Mouse (Mus musculus): Measurements from ENCODE around the gene Tifab. TPM values are rescaled to one million over a fixed set of nuclear protein-coding genes. Genes with fewer than 3 reads are reported as not detected.
A peak's percentile ranks its signal among the peaks of the same experiment; 100 is the strongest.
"Not testable (repeated sequence)": the region's sequence is repeated elsewhere in the genome, so short reads cannot be mapped to it uniquely, and the experiment has no call there.

Gene Tifab
- under 1 TPM; 0.21 to 0.36 TPM for total RNA-seq (2021)
- long read RNA-seq, experiment 1 = 0 reads
- long read RNA-seq, experiment 2 = 0 reads

DNA sequence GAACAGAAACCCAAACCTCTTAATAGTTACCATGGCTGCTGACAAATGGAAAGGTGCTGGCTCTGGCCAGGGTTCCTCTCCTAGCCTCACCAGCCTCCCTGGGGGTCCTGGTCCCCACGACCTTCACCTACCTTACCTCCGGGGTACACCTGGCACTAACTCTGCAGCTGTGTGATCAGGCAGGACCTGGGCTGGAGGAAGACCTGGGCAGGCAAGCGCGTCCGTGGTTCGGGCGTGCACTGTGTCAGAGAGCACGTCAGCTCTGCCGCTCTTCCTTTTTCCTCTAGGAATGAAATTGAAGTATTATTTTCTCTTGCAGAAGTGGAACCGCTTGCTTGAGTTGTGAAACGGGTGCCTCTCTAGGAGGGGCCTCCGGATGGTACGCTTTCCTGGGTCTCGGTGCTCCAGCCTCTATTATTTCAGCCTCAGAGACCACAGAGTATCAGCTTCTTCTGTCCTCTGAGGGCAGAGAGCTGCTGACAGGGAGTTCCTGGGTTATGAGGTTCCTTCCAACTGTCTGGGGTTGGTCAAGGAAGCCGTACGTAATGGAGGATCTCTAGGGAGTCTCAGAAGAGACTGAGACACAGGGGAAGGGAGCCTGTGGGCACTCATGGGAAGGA lies at the start of gene Tifab:
TSS of gene Tifab (minus strand) at position 470 of the 620 bp plus-strand sequence.
- no peak for DNase-seq

DNA sequence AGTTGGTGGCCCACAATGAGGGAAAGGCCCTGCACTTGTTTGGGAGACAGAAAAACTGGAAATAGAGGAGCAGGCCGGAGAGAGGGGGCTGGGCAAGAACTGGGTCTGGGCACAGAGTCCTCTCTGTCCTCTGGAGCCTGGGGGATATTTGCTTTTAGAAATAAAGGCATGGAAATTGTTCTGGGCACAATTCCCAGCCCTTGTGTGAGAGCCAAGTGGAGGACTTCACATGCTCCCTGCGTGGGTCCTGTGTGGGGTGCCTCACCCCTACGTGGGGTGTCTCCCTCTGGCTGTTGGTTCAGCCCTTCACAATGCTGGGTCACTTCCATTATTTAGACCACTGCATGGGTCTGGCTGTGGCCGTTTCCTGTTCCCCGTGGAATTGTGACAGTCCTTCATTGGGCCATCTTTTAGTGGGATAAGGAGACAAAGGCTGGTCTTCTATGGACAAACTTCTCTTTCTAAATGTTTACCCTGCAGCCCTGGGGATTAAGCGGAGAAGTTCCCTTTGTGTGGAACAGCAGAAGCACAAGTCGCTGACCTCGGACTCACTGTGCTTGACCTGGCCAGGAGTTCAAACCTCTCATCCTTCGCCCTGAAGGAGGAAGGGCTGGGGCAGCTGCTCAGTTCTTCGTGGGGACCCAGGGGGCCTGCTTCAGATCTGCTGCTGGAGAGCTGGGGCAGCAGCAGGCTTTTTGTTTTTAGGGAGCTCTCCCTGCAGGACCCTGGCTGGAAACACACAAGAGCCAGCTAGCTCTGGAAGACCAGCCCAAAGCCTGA lies 47.7 kb upstream of the Tifab start:
- no peak for DNase-seq

DNA sequence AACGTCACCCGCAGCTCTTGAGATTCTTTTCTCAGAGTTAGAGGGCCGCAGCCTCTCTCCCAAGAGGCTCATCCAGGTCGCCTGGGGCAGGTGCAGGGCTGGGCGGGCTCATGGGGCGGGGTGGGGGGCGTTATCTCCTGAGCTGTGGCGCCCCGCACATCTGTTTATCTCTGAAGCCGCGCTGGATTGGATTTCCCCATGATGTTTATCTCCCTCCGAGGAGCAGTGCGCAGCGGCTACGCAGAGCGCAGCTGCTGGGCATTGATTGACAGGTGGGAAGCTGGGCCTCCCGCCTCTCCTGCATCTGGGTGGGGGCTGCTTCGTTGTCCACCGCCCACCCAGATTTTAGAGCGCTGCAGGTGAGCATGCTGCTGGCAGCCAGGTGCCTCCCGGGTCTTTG lies 44.9 kb upstream of the Tifab start:
- no peak for DNase-seq

DNA sequence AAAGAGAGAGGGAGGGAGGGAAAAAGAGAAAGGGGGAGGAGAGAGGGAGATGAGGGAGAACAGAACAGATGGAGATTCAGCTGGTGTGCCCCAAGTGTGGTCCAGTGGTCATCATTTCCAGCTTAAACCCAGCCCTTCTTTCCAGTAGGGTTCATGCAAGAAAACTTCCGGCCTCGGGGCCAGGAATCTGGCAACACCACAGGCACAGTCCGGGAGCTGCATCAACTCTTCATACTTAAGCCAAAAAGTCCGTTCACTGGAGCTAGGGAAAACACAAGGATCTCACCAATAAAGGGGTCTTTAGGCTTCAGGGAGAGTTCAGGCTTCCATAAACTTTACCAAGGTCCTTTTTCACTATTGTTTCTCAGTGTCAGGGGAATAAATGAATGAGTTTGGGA lies 44.2 kb upstream of the Tifab start:
- no peak for DNase-seq

DNA sequence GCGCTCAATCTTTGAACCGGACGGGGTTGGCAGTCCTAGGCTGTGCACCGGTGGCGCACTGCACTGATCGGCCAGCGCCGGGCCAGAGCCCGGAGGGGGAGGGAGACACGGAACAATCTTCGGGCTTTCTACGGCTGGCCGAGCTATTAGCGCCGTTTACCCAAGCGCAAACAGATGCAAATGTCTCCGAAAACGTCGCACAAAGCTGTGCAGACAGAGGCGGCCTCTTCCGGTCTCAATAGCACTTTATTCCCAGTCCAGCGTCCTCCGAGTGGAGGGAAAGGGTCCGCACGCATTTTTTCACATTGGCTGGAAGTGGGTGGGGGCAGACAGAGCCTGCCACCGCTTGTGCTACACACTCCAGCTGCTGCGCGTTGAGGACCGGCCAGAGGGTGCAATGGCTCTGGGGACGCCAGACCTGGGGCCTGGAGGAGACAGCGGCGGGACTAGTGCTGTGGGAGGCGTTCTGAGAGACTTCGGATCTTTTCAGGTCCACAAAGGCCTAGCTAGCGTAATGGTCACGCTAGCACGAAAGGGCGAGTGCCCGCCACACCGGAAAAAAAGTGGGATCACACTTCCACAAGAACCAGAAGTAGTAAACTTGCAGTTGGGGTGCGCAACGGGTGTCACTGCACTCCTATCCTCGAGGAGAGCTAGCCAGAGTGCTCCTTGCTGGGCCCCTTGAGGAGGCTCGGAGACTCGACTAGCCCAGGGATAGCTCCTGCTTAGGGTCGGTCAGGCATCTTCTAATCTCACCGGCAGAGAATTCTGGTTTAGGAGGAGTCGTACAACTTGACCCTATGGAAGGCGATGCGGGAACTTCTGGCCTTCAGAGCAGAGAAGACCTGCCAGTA lies 43.5 kb upstream of the Tifab start:
- no peak for DNase-seq

DNA sequence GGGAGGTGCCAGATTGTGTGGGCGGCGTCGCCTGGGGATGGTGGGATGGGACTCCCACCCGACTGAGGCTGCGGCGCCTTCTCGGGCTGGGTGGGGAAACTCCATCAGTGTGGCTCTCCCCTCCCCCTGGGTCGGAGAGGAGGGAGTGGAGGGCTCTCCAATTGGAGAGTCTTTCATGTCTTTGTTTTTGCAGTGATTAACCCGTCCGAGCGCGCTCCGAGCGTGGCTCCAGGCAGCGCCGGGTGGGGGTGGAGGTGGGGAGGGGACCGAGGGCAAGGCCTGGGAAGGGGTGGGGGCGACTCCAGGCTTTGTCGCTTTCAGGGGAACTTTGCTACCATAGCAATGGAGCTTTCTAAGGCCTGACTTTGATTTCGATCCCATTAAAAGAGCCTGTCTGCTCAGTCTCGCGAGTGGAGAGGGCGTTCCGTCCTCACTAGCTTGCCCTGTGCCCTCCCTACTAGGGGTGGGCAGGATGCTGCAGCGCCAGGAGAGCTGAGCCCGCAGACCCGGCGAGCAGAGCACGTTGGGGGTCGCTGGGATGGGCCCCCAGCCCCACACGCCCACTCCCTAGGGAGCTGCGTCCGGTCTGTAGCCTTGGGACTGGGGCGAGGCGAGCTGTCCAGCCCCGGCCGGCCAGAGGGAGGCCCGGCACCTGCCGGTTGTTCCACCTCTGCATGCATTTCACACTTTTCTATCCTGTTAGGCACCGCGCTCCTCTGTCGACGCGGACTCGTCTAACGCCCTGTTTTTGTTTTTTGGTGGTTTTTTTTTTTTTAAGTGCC lies 42.6 kb upstream of the Tifab start:
- no peak for DNase-seq

DNA sequence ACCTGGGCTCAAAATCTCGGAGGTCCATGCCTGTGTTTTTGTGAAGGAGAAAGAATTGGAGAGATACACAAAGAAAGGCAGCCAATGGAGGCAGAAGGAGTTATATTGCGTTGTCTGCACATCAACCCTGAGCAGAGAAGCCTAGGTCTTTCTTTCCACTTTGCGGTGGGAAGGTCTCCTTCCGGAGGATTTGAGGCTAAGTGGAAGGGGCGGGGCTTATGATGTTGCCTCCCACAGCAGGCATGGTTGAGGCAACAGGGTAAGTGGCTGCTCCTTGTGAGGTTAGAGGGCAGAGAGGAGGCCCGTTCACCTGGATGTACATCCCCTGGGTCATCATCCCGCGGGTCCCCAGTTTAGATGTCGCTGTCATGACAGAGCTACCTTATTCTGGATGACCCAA lies 40.6 kb upstream of the Tifab start:
- DNase-seq = no peak

DNA sequence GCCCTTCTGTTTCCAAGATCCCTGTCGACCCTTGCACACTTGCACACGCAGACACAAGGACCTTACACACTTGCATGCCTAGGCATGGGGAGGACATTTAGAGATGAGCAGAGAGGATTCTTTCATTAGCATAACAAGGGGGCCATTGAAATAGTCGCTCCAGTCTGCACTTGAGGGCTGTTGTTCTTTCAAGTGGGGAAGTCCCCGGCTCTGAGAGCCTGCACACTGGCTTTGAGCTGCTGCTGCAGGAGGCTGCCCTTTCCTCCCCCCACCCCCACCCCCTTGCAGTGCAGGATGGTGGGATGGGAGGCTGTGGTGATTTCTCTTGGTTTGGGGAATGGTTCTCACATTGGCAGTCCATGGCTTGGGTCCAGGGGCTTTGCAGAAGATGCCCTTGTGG lies 37.4 kb upstream of the Tifab start:
- DNase-seq = no peak

DNA sequence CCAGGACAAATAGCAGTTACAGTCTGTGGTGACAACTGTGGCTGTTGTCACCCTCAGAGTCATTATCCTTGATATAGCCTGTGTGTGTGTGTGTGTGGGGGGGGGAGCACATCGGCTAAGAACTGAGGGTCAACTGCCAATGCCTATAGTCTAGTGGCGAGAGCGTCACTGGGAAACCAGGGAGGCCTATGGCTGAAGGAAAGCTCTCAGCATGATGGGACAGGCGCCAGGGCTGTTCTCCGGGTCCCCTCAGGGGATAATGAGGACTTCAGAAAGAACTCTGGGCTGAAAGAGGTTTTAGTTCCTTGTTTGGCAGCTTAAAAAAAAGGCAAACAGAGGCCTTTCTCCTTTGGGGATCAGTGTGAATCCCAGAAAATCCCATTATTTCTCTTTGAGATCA lies 35.9 kb upstream of the Tifab start:
- DNase-seq = no peak

DNA sequence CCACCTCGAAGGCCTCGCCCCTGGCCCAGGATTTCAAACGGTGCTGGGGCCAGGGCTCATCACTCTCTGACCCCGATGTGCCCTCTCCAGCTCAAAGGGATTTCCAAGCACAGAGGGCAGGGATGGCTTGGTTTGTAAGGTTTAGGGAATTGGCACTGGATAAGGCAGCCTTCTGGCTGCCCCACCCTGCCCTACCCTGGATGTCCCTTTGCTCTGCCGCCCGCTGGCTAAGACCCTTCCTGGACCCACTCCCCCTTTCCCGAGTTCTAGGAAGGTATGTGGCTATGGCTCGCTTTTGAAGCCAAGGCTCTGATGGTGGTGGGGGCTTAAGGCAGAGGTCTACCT lies 30.4 kb upstream of the Tifab start:
- DNase-seq = no peak

DNA sequence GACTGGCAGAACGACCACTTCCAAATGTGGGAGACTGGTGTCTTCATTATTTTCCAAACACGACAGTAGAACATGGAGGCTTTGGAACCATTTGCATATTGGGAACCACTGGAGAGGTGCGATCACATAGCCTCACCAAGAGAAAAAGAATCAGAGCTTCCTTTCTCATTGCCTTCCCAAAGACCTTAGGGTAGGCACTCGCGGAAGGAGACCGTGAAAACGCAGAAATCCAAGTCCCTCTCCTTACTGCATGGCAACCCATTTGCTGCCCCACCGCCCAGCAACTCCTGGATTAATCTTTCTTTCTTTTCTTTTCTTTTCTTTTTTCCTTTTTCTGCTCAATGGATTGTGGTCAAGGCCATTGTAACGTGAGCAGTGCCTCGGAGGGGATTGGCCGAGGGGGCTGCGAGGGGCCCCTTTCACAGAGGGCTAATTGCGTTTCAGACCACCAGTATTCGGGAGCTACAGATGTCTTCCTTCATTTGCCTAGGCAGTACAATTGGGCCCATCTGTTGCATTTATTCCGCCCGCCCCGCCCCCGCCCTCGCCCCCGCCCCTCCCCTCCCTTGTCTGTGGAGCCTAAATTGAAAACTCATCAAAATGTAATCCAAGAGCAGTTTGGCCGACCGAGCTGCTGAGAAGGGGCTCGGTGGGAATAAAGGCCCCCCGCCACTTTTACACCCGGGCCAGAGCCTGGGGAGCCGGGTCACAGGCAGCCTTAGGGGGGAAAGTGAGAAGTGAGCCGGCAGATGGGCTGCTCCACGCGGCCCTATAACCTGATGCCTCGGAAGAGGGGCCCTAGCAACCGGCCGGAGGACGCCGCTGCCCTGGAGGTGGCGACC lies 29.8 kb upstream of the Tifab start:
- DNase-seq = no peak

DNA sequence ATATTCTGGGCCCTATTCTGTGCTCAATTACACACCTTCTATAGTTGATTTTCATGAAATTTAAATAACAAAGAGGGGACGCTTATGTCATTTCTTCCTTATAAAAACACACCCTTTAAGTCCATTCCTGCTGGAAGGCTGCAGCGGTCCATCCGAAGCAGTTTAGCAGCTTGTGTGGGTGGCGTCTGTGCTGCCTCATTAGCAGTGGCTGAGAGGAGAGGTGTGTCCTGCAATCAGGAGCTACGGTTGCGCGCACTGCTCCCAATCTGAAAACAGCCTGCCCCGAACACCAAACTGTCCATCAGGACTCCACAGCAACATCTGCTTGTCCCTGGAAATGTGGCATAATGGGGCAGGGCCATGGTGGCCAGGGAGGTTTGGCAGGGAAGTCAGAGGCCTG lies 20.8 kb upstream of the Tifab start:
- no peak for DNase-seq

DNA sequence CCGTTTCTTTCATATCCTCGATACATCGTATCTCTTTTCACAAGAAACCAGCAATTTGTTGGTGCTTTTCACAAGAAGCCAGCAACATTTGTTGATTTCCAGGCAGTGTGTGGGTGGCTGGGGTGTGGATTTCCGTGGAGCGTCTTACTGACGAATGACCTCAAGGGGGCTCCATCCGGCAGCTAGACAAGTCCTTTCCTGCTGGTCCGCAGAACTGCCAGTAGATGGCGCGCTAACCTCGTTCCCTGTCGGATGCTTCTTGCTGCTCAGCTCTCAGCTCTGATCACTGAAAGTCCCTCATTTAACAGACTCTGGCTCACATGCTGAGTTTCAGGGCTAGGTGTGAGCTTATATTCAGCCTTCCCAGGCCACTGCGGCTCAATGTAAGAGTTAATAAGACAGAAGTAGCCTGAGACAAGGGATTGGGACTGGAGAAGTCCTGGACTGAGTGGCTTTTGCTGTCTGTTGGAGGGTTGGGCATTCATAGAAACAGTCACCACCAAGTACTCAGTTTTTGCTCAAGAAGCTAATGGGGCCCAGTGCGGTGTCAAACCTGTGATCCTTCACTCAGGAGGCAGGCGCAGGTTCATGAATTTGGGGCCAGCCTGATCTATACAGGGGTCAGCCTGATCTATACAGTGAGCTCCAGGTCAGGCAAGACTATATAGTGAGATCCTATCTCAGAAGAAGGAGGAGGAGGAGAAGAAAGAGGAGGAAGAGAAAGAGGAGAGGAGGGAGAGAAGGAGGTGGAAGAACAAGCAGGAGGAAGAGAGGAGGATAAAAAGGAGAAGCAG lies 19.0 kb upstream of the Tifab start:
- DNase-seq = peak; percentile 77

DNA sequence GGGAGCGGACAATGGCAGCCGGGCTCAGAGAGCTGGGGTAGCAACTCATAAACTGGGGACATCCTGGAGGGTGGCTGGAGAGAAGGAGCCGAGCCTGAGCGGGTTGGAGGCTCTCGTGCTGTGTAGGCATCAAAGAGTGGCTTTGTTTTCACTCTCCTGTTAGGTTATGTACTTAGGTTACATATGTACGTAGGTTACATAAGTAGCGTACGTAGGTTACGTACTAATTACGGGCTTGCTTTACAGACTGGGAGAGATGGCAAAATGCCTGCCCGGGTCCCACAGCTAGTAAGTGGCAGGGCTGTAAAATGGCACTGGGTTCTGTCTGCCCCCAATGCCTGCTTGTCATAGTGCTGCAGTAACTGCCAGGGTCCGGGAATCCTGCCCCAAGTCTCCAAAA lies 18.3 kb upstream of the Tifab start:
- DNase-seq = no peak

DNA sequence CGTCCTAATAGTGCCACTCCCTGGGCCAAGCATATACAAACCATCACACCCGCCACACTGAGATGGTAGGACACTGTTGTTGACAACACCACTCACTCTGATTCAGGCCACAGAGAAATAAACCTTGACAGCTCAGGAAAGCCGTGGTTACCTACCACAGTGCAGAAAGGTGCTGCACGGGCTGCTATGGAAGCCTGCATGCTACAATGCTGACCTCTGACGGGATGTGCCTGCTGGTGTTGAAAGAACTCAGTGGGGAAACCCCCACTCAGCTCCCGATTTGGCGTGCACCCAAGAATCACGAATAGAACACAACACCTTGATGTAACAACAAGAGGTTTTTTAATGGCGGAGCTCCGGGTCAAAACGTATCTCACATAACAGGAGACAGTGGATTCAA lies 17.1 kb upstream of the Tifab start:
- DNase-seq = not testable (repeated sequence)

DNA sequence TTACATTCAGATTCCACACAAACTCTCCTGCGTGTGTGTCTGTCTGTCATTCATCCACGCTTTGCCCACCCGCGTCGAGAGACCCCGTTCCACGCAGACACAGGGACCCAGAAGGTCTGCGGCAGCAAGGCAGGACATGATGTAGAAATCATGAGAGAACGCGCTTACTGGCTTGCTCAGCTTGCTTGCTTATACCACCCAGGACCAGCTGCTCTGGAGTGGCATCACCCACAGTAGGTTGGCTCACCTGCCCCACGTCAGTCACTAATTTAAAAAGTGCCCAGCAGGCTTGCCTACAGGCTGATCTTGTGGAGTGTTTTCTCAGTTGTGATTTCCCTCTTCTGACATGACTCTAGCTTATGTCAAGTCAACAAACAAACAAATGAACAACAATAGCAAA lies 15.5 kb upstream of the Tifab start:
- DNase-seq = not testable (repeated sequence)

DNA sequence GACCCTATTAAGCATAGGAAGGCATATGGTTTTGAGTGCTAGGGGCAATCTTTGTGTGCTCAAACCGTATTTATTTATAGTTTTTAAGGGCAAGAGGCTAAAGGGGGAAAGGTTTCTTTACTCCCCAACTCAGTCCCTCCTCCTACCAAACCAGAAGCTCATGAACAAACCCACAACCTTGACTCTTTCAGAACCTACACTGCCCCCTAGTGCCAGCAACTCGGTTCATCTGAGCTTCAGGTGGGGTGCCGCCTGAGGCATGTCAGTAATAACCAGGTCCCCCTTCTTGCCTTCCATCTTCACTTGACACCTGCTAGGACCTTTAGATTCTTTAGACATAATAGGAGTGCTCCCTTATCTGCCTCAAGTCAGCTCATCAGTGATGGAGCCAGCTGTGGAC lies 12.5 kb upstream of the Tifab start:
- no peak for DNase-seq

DNA sequence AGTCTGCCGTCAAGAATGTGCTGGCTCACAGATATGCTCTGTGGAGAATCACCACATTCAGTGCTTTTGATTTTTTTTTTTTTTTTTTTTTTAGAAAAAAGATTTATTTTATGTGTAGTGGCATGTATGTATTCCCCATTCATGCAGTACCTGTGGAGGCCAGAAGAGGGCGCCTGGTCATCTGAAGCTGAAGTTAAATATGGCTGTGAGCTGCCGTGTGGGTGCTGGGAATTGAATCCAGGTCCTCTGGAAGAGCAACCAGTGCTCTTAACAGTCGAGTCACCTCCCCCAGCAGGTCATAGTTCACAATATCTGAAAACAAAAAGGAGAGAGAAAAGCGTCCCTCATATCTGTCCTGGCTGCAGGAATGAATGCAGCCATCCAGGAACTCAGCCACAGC lies 11.0 kb upstream of the Tifab start:
- no peak for DNase-seq

DNA sequence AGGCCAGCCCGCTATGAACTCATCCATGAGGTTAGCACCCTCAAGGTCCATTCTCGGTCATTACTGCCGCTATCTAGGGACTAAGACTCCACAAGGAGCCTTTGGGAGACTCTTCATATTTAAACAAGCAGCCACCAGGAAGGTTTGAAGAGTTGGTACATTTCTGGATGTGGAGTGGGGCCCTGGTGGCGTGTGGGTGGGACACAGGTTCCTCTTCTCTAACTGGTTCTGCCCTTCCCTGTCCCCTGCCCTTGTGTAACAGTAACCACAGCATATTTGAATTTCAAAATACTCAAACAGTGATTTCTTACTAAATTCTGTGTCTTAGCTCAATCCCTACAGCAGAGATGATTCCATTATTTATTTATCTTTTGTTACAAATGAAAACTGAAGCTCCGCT lies 5.0 kb upstream of the Tifab start:
- no peak for DNase-seq

DNA sequence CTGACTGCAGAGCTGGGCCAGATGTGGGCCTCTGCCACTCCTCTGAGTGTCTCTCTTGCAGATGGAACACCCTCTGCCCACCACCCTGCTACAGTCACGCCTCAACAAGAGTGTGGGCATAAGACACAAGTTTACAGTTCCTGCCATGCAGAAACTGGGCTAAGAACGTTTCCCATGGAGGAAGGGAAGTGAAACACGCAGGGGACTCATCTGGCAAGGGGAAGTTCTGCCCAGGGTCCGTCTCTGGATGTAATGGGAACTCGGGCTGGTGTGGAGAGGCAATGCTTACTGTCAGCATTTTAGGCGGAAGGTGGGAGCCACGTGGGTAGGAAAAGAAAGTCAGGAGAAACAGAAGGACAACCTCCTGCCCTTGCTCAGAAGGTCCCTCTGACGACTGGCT lies 2.7 kb upstream of the Tifab start:
- no peak for DNase-seq

DNA sequence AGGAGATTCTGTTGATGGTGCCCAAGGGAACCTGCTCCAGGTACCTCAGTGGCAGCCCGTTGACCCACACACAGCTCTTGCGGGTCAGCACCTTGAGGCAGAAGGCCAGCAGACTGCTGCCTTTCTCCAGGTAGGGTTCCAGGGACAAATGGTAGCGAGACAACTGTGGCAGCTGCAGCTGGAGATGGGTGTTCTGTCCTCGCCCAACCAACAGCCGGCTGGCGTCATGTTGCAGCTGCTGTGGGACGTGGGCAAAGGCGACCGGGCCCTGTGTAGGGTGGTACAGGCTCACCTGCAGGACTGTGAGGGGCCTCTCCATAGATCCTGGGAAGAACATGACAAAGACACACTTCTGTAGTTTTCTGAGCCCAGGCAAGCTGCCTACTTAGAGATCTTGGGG lies 2.4 kb downstream of the Tifab start:
- DNase-seq = no peak

Measured in gastrocnemius, postnatal 25 days (tissue).